Mouse (Mus musculus) liver, embryonic 14.5 days (tissue): ENCODE results near the gene Pabpn1.

Experiments
- CTCF ChIP-seq: IDR thresholded peaks from 2 replicates; pipeline ENCODE4 v1.5.1; 2016; ENCODE audit warnings: antibody characterized with exemption, low read depth, control low read depth
- EP300 ChIP-seq: IDR thresholded peaks from 2 replicates; pipeline ENCODE4 v1.6.1; 2016; ENCODE audit warnings: antibody characterized with exemption, low read depth

DNA sequence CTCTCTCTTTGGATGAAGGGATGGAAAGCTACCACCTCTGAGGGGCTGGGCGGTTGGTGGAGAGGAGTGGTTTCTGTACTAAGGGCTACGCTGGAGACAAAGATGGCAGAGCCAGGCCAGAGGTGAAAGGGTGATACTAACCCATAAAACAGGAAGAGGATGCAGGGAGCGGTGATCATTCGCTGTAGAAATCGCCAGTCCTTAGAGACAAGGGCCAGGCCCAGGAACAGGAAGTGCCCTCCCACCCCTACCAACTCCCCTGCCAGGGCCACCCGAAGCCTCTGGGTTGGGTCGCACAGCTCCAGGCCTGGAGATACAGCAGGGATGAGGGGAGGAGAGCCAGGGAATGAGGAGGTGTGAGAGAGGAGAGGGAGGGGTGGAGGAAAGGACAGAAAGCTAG is 16.4 kb downstream of the Pabpn1 start:
- TF ChIP-seq EP300 (no peak), CTCF (no peak)
